Mouse (Mus musculus) heart, adult 9 months (tissue): Measurements from ENCODE around the gene Zfp57.

ENCODE experiments used
- DNase-seq, 2 experiments: peaks; one replicate each; pipeline ENCODE4 v3.0.0; 2022; ENCODE audit warnings: low spot score in 2 of 2

The Zfp57 gene

GRCm38 (mm10) chr17:37045611-37046311 is 44.8 kb downstream of the Zfp57 start, which contains the start of gene Gabbr1:
Gene Gabbr1, plus strand, starts transcription at chr17:37045966.
- DNase-seq = peak; percentile 73 to 78

GRCm38 (mm10) chr17:37046312-37047112 is 45.5 kb downstream of the Zfp57 start:
- peak in 1 of 2 experiments; percentile 50 for DNase-seq

- no peak for DNase-seq
Measured at GRCm38 (mm10) chr17:37047332-37047976, 46.5 kb downstream of the Zfp57 start.

GRCm38 (mm10) chr17:37047981-37048380 is 47.0 kb downstream of the Zfp57 start:
- DNase-seq = no peak

GRCm38 (mm10) chr17:37048383-37048782 is 47.4 kb downstream of the Zfp57 start:
- DNase-seq = peak in 1 of 2 experiments; percentile 12

- DNase-seq = peak; percentile 34 to 58
Measured at GRCm38 (mm10) chr17:37049570-37050310, 48.8 kb downstream of the Zfp57 start.

- peak; percentile 76 to 77 for DNase-seq
Measured at GRCm38 (mm10) chr17:37050399-37050798, 49.4 kb downstream of the Zfp57 start.

- DNase-seq = no peak
Measured at GRCm38 (mm10) chr17:37050876-37051275, 49.9 kb downstream of the Zfp57 start.

GRCm38 (mm10) chr17:37051745-37052144 is 50.8 kb downstream of the Zfp57 start:
- no peak for DNase-seq

GRCm38 (mm10) chr17:37056957-37057356 is 56.0 kb downstream of the Zfp57 start:
- DNase-seq = no peak
